Mouse (Mus musculus) thymus, adult 2 months (tissue): ENCODE measurements at regions not wholly inside any gene's neighbourhood (a gene's known extent, or its start where the extent isn't known, plus 50 kb on each side); places are given as distances from the start of the nearest gene placed in this dataset.

ENCODE experiments used
- DNase-seq: peaks from one replicate; pipeline ENCODE4 v3.0.0; 2021
- H3K27ac ChIP-seq: fragments of 200-500 bp; 2 replicates; pipeline ENCODE4 v1.5.1; 2012; ENCODE audit warnings: low read length, control low read depth; ENCODE audit not compliant: control insufficient read depth, insufficient read depth
- H3K27me3 ChIP-seq: fragments of 200-500 bp; 2 replicates; pipeline ENCODE4 v1.6.1; 2012; ENCODE audit warnings: mild to moderate bottlenecking, low read length, moderate library complexity, mixed read lengths; ENCODE audit not compliant: control insufficient read depth, insufficient read depth
- H3K36me3 ChIP-seq: fragments of 200-500 bp; 2 replicates; pipeline ENCODE4 v1.6.1; 2012; ENCODE audit warnings: mild to moderate bottlenecking, low read length, moderate library complexity; ENCODE audit not compliant: control insufficient read depth, insufficient read depth
- H3K4me1 ChIP-seq: fragments of 200-500 bp; replicated peaks from 2 replicates; pipeline ENCODE4 v1.6.1; 2012; ENCODE audit warnings: low read length; ENCODE audit not compliant: control insufficient read depth, insufficient read depth
- H3K4me3 ChIP-seq: fragments of 200-500 bp; 2 replicates; pipeline ENCODE4 v1.5.1; 2012; ENCODE audit warnings: mild to moderate bottlenecking, low read length, control low read depth, moderate library complexity; ENCODE audit not compliant: control insufficient read depth, insufficient read depth
- CTCF ChIP-seq: fragments of 200-500 bp; IDR thresholded peaks from 2 replicates; pipeline ENCODE4 v1.5.1; 2012; ENCODE audit warnings: mild to moderate bottlenecking, control low read depth, low read length, moderate library complexity, borderline replicate concordance; ENCODE audit not compliant: control insufficient read depth, poor library complexity, insufficient read depth; ENCODE audit errors: extremely low read depth
- POLR2A ChIP-seq: fragments of 200-500 bp; IDR thresholded peaks from 2 replicates; pipeline ENCODE4 v1.6.1; 2012; ENCODE audit warnings: mild to moderate bottlenecking, low read length, control low read depth, moderate library complexity; ENCODE audit not compliant: control insufficient read depth, poor library complexity, insufficient read depth; ENCODE audit errors: extremely low read depth
- WGBS: fragments of 180-500 bp; shearing (Covaris S2); methylation state at CpG from one replicate; pipeline ENCODE4 v1.1.7; 2018; 5-methylcytosine and 5-hydroxymethylcytosine counted together

DNA sequence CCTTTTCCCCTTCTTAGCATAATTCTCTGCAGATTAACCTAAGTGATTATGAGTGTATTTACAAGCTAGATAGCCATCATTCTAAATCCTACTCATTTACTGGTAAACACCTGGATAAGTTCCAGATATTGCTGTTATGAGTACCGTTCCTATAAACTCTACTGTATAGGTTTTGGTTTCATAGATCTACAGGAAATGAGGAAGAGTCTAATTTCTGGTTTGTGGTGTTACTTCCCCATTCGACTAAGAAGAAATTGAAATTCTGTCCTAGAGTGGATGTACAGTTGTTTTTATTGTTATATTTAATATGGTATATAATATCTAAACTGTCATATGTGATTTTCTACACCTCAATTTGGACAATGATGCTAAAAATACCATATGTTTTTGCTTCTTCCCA is 69.4 kb upstream of the Gm11146 start:
- no peak for TF ChIP-seq POLR2A
- no peak for TF ChIP-seq CTCF
- Histone ChIP-seq H3K27me3 (no peaks in the 10 kb centered on the region), H3K4me3 (no peak overlapping the region), H3K4me1 (no peaks in the 10 kb centered on the region), H3K27ac (no peak overlapping the region), H3K36me3 (no peaks in the 10 kb centered on the region)
- DNase-seq: no peak
- 9% methylated on average over 2 of the region's 2 CpGs for WGBS

DNA sequence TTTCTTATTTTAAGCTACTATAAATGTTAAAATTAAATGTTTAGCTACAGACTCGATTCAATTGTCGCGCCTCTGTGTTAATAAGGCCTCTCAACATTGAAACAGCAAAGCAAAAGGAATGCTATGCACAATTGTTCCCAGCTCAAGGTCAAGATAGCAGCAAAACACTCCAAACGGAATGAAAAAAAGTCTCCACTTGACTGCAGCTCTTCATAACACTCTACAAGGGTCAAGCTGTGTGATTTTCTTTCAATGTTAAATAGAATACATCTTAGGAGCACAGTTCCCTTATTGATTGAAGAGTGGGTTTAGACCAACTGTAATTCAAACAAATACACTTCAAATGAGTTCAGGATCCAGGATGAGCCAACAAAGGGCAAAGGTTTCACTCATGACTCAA is 63.9 kb upstream of the Gm11146 start:
- no peak overlapping the region for H3K27ac ChIP-seq

DNA sequence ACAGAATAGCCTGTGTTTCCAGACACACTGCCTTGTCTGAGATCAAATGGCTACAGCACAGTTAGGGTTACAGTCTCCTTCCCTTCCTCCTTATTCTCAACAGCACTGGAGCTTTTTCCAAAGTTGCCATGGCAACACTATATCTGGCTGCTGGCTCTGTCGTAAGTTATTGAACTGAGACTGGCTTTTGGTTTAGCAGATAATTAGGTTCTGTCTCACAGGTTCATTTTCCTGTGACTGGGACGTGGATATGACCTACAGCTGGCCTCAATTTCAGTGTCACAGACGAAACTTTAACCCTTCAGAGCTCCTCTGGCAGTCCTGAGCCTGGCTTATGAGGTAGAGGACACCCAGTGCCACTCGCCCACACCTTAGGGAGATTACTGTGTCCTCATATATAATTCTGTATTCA is 60.2 kb upstream of the Gm11146 start:
- no peaks in the 10 kb centered on the region for H3K36me3 ChIP-seq
- DNase-seq: no peak
- TF ChIP-seq CTCF (no peak), POLR2A (no peak)
- no peaks in the 10 kb centered on the region for H3K27me3 ChIP-seq
- 65% methylated on average over 4 of the region's 4 CpGs for WGBS
- H3K27ac ChIP-seq: no peak overlapping the region
- H3K4me3 ChIP-seq: no peak overlapping the region
- H3K4me1 ChIP-seq: no peaks in the 10 kb centered on the region

More for the DNA sequence above, 63.9 kb upstream of the Gm11146 start:
- no peak for DNase-seq
- H3K36me3 ChIP-seq: no peaks in the 10 kb centered on the region
- WGBS: 91% methylated on average over 4 of the region's 4 CpGs
- H3K4me1 ChIP-seq: no peaks in the 10 kb centered on the region
- no peaks in the 10 kb centered on the region for H3K27me3 ChIP-seq
- TF ChIP-seq POLR2A (no peak), CTCF (no peak)
- H3K4me3 ChIP-seq: no peak overlapping the region

DNA sequence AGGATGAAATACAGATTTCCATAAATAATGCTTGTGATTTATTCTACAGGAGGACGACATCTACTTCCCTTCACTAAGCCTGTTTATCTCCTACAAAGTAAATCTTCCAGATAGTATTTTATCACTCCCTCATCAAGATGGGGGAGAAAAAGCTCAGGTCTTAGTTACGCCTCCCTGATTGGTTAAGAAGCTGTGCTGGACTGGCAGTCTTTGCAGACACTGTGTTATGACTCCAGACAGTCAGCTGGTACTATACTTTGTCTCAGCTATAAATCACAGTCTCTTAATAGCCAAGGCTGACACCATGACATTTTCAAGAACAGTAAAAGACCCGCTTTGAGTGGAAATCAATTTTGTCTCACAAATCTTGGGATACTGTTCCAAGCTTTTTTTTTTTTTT is 51.4 kb upstream of the Gm11146 start:
- H3K27ac ChIP-seq: no peak overlapping the region
- no peak for TF ChIP-seq CTCF
- no peak for TF ChIP-seq POLR2A
- no peak overlapping the region for H3K4me3 ChIP-seq
- H3K4me1 ChIP-seq: no peaks in the 10 kb centered on the region
- H3K27me3 ChIP-seq: no peaks in the 10 kb centered on the region
- DNase-seq: no peak
- no peaks in the 10 kb centered on the region for H3K36me3 ChIP-seq
- WGBS: 94% methylated on average over 3 of the region's 3 CpGs
